Mouse (Mus musculus) liver, adult 2 months (tissue): ENCODE measurements around the gene Bcl3.

Source experiments
- CTCF ChIP-seq: fragments of 200-500 bp; IDR thresholded peaks from 2 replicates; pipeline ENCODE4 v1.5.1; 2011; ENCODE audit warnings: low read depth, low read length, control low read depth
- POLR2A ChIP-seq: fragments of 200-500 bp; IDR thresholded peaks from 2 replicates; pipeline ENCODE4 v1.6.1; 2011; ENCODE audit warnings: low read length, control low read depth; ENCODE audit not compliant: insufficient read depth; ENCODE audit errors: extremely low read depth

GRCm38 (mm10) chr7:19763829-19764477 lies 58.6 kb downstream of the Bcl3 start:
- TF ChIP-seq POLR2A (no peak), CTCF (no peak)
